Mouse (Mus musculus) cortical plate, adult 2 months (tissue): ENCODE measurements around the gene Akt1s1.

Experiments used
- CTCF ChIP-seq: fragments of 200-500 bp; IDR thresholded peaks from 2 replicates; pipeline ENCODE4 v1.5.1; 2011; ENCODE audit warnings: mild to moderate bottlenecking, control low read depth, low read length; ENCODE audit not compliant: insufficient read depth; ENCODE audit errors: extremely low read depth
- POLR2A ChIP-seq: fragments of 200-500 bp; IDR thresholded peaks from 2 replicates; pipeline ENCODE4 v1.6.1; 2011; ENCODE audit warnings: mild to moderate bottlenecking, low read length, control low read depth; ENCODE audit not compliant: insufficient read depth; ENCODE audit errors: extremely low read depth

- TF ChIP-seq CTCF (no peak), POLR2A (no peak)
These were observed 12.8 kb upstream of the Akt1s1 start for GRCm38 (mm10) chr7:44836016-44836404.
